Mouse (Mus musculus) thymus, postnatal 4 days (tissue): ENCODE results near the gene Lrfn2.

Experiments
- DNase-seq: peaks from one replicate; pipeline ENCODE4 v3.0.0; 2021

Lrfn2 gene

DNA sequence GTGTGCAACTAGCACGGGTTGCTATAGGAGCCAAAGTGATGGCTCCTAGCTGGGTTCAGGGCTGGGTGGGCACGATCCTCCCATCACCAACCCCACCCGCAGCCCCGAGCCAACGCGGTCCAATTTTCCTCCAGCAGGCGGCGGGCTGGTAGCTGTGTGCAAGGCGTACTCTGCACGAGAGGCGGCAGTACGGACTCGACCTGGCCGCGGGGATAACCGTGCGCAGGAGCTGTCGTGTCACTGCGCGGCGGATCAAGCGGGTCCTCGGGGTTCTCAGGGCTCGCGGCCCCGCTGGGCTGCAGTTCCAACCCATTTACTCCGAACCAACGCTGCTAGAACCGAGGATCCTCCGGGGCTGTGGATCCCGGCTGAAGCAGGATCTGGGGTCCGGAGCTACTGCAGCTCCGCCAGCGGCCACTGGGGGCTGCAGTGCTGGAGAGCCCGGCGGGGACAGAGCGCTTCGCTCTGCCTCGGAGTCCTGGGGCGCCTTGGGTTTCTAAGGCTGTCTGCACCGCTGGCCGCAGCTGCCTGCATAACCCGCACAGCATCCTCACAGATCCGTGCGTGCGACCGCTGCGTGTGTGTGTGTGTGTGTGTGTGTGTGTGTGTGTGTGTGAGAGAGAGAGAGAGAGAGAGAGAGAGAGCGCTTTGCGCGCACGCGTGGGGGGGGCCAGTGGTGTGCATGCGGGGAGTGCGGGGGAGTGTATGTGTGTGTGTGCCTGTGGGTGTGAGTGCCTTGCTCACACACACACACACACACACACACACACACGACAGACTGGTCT lies at the start of gene Lrfn2:
Gene Lrfn2, plus strand, starts transcription at position 759 of the 785 bp plus-strand sequence.
- DNase-seq = peak; percentile 82

DNA sequence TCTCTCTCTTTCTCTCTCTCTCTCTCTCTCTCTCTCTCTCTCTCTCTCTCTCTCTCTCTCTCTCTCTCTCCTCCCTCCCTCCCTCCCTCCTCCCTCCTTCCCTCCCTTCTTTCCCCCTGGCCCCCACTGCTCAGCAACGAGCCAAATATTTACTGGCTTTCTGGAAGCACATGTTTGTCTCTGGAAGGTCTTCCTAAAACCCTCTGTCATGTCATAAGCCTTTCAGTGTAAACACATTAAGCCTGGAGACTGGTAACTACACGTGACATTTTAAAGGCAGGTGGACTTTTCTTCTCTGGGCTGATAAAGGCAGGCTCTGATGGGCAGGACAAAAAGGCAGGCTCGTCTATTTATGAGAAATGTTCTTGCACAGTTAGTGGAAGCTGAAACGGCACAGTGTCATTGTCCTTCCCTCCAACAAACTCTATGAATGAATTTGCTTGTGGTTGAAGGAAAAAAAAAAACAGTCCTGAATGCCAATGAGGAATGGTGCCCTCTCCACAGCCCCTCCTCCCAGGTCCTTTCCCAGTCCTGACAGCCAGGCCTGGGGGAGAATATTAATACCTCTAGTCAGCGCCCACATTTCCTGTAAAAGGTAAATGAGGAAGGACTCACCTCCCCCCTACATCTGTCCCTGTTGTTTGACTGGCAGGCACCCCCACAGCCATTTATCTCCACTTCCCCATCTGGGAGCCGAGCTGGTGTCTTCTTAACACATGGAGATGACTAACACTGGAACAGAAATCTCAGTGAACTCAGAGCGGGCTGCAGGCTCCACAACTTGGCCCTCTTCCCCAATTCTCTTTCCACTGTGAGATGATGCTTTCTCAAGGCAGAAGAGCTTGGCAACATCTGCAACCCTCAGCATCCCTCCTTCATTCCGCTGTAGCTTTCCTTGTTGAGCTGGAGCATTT lies 44.5 kb upstream of the Lrfn2 start:
- DNase-seq = no peak

DNA sequence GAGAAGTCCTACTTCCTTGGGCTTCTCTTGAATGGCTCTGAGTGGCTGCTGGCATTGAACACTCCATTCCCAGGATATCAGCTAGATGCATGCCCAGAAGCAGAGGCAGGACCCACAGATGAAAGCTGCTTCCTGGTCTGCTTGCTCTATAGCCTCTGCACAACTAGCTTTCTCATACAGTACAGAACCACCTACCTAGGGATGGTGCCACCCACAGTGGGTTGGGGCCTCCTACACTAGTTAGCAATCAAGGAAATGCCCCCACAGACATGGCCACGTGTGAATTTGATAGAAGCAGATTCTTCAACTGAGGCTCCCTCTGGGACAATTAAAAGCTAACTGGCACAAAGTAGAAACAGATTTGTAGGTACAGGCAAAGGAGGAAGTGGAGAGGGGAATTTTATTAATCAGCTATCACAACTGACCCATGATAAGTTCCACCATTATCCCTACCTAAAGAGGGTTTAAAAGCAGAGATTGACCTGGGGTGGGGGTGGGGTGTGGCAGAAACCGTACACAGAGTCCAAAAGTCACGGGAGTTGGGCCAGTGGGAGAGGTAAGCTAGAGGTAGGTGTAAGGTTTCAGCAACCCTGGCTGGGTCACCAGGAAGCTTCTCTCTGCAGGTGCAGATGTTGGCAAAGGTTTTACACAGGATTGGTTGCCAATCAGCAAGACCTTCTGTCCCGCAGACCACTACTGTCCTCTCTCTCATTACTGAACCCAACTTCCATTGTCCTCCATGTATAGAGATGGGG lies 26.7 kb upstream of the Lrfn2 start:
- DNase-seq = no peak

DNA sequence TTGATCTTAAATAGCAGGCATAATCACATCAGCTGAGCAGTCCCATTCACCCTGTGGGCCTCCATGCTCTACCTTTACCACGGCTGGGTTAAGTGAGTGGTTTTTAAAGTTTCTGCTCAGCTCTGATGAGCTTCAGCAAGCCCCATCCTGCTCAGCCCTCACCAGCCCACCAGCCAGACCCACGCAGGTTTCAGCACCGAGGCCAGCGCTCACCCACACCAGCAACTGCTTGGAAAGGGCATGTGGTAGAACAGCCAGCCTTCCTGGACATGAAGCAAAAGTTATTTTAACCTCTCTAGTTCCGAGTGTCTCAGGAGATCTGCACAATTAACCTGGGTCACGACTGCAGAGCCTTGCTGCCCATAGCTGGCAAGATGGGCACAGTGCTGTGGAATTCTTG lies 18.7 kb upstream of the Lrfn2 start:
- DNase-seq = peak; percentile 20

DNA sequence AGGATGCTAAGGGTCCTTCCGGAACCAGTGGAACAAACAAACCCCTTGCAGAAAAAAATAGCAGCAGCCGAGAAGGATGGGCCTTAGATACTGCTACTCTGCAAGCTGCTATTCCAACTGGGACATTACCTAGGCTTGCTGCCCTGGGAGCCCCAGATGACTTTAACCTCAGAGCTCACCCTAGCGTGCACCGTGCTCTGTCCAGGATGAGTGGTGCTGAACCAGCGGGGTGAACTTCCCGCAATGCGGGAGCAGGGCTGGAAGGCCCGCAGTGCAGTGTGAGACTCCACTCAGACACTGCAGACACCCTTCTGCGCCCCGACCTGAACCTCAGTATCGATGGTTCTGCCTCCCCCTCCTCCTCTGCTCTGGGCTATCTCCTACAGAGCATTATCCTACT lies 14.8 kb upstream of the Lrfn2 start:
- DNase-seq = peak; percentile 37

DNA sequence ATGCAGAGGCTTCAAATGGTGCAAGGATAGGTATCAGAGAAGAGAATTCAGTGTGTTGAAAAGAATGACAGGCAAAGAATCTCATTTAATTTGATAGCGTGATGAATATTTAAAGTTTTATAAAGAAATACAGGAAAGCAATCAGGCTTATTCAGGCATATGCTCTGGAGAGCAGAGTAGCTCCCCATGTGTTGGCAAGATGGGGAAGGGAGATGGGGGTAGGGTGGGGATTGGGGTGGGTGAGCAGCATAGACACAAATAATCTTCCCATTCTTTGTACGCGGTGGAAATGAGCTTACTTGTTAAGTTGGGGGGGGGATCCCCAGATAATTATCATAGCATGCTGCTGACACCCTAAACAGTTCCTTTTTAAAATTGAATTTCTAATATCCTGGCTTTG lies 13.7 kb upstream of the Lrfn2 start:
- DNase-seq = no peak

DNA sequence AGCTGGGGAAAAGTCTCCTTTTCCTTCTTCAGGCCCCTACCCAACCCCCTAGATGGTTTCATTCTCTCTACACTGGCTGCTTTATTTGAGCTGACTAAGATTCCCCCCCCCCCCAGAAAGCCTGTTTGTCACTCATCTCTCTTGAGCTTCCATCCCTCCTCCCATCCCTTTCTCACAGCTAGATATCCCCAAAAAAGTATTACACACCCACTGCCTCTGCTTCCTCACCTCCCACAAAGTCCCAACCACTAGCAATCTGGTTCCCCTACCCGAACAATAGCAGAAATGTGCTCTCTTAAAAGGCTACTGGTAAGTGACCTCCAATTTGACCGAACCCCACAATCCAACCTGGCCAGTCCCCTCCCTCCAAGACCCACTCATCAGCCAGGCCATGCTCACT lies 9.3 kb upstream of the Lrfn2 start:
- no peak for DNase-seq

DNA sequence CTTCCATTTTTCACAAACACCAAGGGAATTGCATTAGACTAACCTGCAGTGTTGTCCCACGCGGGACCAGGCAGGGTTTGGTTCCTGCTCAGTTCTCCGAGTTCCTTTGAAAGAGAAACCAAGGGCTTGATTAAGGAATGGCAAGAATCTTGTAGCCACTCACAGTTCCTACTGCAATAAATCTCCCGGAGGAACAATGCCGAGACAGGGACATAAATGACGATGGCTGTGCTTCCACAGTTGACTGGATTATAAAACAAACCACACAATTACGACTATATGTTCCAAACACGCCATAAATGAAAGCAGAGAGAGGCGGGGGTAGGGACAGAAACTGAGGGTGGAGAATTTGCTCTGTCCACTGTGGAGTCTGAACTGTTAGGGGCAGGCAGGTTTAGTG lies 6.8 kb upstream of the Lrfn2 start:
- no peak for DNase-seq

DNA sequence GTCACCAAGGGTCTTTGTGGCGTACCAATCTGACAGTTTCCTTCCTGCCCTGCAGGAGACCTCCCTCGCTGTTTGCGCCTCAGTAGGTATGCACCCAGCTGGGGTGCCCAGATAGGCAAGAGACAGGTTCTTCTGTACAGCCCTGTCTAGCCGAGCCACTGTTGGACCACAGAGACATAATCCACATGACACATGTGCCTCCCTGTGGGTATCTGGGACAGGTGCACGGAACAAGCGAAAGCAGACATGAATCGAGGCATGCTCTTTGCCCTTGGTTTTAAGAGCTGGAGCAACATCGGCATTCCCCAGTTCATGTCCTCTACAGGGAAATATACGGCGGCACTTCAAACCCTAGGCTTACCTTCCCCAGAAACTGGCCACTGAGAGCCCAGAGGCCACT lies 1.2 kb upstream of the Lrfn2 start:
- no peak for DNase-seq

DNA sequence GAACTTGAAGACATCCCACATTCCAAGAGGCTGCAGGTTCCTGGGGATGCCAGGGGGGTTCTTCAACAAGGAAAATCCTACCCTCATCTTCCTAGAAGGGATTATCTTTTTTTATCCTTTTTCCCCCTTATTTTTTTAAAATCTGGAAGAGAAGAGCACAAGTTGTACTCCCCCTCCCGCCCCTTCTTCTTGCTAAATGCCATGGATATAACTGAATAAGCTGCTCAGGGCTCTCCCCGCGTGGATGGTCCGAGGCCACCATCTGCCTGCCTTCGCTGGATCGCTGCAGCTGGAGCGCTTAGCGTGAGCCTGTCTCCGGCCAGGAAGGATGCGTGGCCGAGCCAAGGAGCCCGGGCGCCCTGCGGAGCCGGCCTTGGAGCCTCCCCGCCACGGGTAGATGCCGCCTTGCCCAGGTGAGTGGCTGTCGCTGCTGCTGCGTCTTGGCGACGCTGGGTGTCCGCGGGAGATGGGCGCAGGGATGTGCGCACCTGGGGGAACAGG lies 277 bp downstream of the Lrfn2 start:
- DNase-seq = peak; percentile 10

DNA sequence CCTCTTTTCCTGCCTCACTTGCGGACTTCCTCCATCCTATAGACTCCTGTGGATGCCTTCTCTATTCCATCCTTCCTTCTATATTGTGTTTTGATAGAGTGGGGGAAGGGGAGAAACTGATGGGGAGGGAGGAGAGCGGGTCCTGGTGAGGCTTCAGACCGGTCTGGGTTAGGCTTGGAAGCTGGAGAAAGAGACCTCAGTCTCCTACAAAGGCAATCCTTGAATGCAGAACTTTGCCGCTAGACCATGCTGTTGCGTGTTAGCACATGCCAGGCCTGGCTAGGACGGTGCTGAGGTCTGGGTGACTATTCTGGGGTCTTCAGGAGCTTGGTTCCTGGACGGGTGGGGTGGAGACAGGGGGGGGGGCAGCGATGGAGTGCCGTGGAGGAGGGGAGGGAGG lies 737 bp downstream of the Lrfn2 start:
- DNase-seq = no peak

DNA sequence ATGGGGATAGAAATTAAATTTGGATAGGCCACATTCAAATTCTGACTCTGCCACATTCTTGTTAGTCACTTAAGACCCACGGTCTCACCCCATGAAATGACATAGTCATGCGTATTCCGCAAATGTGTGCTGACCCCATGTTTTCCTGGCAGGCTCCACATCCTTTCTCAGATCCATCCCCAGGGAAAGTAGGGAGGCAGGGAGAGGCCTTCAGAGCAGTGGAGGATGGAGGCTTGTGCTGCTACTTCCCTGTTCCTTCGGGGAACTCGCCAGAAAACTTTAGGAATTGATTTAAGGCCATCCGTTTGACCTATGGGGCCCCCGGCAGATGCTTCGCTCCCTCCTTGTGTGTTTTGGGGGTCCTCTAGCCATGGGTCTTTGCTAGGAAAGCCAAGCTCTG lies 3.0 kb downstream of the Lrfn2 start:
- DNase-seq = no peak

DNA sequence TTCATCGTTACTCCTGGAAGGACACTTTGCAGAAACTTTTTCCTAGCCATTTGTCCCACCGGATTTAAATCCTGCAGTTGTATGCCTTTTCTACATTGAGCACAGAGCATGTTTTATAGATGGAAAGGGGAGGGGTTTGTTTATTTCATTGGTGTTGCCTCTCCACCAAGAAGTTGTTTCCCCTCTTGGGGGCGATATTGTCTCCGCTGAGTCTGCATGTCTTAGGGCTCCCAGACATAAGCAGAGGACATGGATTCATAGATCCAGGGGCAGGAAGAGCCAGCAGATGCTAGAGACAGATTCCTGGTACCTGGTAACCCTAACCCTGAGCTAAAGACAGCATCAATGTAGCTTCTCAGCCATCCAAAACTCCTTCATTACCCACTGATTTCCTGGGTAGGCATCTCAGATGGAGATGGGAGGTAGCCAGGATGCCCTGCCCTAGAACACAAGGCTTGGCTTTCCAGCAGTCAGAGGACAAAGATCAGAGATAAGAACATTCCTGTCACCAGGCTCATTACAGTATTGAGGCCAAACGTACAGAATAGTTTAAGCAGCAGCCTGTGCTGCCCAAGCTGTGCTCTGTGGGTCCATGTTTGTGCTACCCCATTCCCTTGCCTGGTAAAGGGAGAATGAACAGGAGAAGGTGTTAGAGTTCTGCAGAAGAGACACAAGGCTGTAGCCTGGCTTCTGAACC lies 4.4 kb downstream of the Lrfn2 start:
- DNase-seq = no peak

DNA sequence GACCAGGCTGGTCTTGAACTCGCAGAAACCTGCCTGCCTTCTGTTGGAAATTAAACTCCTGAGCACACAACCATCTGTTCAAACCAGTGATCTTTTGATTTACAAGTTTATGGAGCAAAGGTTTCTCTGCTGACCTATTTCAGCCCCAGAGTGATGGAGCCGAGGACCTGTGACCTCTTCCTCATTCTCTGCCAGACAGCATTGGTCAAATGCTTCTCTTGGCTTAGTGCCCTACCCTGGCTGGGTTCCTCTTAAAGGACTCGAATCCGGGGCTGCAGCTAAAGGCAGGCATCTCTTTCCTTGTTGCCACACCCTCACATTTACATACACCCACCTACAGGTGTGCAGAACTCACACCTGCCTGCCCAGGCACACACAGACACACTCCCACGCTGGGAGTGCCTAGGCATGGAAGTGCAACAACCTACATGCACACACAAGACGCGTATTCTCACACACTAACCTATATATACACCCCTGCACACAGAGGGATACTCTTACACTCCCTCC lies 6.6 kb downstream of the Lrfn2 start:
- DNase-seq = no peak

DNA sequence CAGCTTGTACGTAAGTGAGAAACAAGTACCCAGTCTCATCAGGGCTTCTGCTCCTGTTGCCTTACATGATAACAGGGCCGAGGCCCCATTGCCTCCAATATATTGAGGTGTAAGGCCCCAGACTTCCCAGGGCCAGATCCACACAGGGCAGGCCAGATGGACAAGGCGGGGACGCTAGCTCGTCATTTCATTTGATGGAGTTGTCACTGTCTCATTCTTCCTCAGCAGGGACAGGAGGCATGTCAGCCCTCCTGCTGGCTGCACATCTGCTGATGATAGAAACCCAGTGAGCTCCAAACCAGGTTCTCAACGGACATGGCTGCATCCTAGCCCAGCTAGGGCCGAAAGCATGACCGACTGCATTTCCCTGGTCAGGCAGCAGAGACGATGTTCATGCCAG lies 14.1 kb downstream of the Lrfn2 start:
- DNase-seq = no peak

DNA sequence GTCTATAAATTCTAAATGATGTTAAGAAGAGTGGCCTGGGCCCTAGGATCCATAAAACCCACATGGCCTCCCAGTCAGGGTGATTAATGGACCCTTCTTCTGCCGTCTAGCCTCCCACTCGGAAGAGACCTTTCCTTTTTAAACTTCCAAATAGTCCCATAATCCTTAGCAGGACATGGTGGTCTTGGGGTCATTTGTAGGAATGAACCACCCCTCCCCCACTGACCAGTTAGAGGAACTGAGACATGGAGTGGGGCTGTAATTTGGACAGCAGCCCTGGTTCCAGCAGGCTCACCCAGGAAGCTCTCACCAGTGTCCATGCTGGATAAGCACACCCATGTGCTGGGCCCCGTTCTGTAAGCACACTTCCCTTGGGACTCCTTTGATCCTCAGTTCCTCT lies 14.6 kb downstream of the Lrfn2 start:
- no peak for DNase-seq

DNA sequence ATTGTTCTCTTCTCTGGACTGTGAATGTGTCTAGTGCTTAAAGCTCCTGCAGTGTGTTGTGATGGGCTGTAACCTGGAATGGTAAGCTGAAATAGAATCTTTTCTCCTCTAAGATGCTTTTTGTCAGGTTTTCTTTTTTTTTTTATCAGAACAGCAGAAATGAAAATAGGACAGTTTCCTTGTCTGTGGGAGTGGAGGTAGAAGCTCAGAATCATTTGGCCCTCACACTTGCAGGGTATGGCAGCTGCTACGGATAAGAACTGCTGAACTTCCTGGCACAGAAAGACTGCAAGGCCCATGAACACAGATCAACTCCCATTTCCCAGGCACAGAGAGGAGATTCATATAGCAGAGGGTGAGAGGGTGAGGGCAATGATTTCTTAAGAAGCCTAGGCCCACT lies 19.1 kb downstream of the Lrfn2 start:
- DNase-seq = no peak

DNA sequence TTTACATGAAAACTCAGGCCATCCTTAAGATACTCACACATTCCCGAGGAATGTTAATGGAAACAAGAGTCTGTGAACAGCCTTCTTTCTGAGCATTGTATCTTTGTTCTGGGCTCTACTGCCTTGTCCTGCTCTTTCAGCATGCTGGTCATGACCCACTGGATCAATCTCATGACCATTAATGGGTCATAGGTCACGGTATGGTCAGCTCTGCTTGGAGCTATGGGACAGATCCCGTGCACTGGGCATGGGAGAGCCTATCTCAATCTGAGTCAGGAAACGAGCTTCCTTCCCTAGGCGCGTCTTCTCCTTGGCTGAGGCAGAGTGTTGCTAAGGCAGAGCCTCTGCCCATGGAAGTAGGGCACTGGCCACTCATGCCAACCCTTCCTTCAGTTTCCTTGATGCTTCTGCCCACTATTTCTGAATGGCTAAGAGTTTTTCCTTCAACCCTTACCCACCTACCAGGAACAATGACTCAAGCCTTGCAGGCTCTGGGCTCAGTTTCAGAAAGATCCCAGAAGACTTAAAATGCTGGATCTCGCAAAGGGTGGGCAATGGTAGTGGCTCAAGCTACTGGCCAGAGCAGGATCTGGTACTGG lies 24.0 kb downstream of the Lrfn2 start:
- no peak for DNase-seq

DNA sequence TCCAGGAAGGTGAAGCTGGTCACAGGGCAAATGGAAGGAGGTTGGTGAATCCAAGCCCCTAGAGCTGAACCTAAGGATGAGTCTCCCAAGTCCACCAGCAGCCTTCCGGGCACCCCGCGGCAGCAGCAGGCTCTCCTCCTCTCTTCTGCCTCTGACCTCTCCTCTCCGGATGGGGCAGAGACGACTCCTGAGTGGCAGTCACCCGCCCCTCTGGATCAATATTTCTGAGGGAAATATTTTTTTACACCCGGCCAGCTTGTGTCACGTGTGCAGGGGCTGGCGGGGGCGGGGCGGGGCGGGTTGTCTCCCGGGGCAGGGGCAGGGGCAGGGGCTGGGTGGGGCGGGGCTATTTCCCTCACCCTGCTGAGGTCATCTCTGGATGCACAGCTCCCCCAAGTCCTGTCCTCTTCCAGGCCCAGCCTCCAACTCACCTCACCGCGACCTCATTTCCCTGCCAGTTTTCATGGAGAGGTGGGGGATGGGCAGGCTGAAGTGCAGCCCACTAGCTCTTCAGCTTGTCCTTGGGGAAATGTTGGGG lies 28.1 kb downstream of the Lrfn2 start:
- no peak for DNase-seq

DNA sequence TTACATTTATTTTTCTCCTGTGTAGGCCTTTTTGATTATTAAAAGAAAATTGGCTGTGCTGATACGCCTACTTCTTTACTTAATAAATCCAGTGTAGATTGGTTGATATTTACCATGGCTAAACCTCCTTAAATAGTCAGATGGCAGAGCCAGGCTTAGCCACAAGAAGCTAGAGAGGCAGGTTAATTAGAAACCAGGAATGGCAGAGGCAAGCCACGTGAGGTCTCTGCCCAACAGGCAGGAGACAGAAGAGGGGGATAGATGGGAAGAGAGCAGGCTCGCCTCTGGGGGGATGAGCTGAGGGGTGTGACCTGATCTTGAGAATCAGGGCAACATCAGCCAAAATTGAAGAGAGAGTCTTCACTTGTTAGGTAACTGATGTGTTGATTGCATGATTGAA lies 30.5 kb downstream of the Lrfn2 start:
- DNase-seq = no peak

DNA sequence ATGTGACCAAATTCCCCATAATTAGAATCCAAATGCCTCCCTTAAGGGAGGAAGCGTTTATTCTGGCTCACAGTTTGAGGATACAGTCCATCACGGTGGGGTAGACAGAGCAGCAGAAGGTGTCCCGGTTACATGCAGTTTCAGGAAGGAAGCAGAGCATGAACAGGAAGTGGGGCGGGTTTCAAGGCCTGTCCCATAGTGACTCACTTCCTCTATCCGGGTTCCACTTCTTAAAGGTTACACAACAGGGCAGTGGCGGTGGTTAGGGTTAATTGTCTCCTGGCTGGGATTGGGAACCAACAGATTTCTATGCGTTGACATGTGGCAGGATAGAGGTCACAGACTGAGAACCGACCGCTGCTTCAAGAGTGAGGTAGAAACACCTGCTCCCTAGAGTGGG lies 31.6 kb downstream of the Lrfn2 start:
- DNase-seq = no peak

DNA sequence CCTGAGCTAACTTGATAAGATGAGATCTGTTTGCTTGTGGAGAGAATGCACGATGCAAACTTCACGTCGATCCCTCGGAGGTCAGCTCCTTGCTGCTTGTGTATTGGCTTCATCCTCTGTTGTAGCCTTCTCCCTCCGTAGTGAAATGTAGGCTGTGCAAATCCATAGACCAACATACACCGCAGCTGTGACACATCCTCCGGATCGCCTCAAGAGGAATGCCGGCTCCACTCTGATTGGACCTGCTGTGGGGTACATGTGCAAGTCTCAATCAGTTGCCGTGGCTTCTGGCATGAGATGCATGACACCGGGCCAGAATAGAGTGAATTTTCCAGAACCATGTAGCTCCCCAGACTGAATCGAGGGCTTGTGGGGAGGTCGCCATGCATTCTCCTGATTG lies 36.1 kb downstream of the Lrfn2 start:
- DNase-seq = no peak
